Mouse (Mus musculus): ENCODE measurements around the gene Vmn2r1. TPM values are rescaled to one million over a fixed set of nuclear protein-coding genes. Genes with fewer than 3 reads are reported as not detected.

Gene Vmn2r1
- polyA plus RNA-seq (2017; shearing (Covaris generic)): 0.04 TPM

DNA sequence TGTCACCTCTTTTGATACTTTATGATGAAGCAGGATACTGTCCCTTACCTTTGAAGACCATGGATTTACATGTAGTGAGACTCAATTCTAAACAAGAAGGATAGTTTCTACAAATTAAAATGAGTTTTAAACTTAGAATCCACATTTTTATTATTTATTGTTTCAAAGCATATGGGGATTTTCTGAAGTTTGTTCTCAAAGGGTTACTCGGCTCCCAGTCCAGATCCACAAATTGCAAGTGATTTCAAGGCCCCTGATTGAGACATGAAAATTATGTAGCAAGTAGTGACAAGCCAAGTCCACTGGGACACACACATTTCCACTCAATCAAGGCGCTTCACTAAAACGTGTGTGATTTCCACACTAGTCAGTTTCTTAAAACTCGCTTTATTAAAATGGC is at the start of gene Vmn2r1:
Gene Vmn2r1, plus strand, starts transcription at position 301 of the 400 bp plus-strand sequence.

DNA sequence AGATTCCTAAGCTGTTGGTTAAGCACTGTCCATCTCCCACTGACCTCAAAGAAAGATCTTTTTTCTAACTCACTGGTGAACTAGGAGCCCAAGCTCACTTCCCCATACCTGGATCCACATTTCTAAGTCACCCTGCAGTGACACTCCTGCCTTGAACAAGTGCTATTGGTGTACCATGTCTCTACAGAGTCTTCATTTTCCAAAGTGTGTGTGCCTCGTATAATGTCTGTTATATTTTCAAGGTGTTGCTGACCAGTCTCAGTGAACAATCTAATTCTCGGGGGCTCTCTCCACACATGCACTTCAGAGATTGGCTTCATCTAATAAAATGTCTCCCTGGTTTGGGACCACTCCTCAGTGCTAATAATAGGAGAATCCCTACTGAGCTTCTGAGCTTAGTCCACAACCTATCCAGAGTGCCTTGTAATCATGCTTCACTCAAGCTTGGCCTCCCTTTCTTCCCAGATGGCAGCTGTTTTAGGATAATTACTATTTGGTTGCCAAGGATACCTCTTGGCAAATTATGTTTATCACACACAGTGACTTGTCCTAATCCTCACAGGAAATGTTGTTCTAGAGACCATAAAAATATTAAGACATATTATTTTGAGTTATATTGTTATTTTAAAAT is 60.6 kb downstream of the Vmn2r1 start, which contains the start of gene Vmn2r2:
Gene Vmn2r2, minus strand, starts transcription at position 51 of the 631 bp plus-strand sequence.

Other genes with a start within 250 kb of the Vmn2r1 start
- gene Plch1, start 182.1 kb upstream of the Vmn2r1 start, polyA plus RNA-seq (2017; shearing (Covaris generic)): not detected
- gene E130311K13Rik, start 152.1 kb upstream of the Vmn2r1 start, polyA plus RNA-seq (2017; shearing (Covaris generic)): 11.9 TPM
- gene Slc33a1, start 116.8 kb upstream of the Vmn2r1 start, polyA plus RNA-seq (2017; shearing (Covaris generic)): 19.4 TPM
- 23.6 TPM for gene Gmps, start 105.4 kb upstream of the Vmn2r1 start, polyA plus RNA-seq (2017; shearing (Covaris generic))
- 0.08 TPM for gene Vmn2r2, start 60.4 kb downstream of the Vmn2r1 start, polyA plus RNA-seq (2017; shearing (Covaris generic))
- gene Vmn2r3, start 208.2 kb downstream of the Vmn2r1 start, polyA plus RNA-seq (2017; shearing (Covaris generic)): 0.05 TPM